Mouse (Mus musculus) myocyte (in vitro differentiated cells): ENCODE measurements at regions not wholly inside any gene's neighbourhood (a gene's known extent, or its start where the extent isn't known, plus 50 kb on each side); places are given as distances from the start of the nearest gene placed in this dataset.

Experiments
- H3K27me3 ChIP-seq: one replicate; pipeline ENCODE4 v1.6.1; 2011; ENCODE audit not compliant: control insufficient read depth, insufficient read depth, insufficient read length
- H3K36me3 ChIP-seq: one replicate; pipeline ENCODE4 v1.6.1; 2011; ENCODE audit not compliant: control insufficient read depth, insufficient read depth
- H3K4me2 ChIP-seq: one replicate; pipeline ENCODE4 v1.6.1; 2011; ENCODE audit warnings: low read depth, control low read depth
- H3K4me3 ChIP-seq: one replicate; pipeline ENCODE4 v1.5.1; 2011; ENCODE audit warnings: mild to moderate bottlenecking, control low read depth, moderate library complexity
- H3K79me2 ChIP-seq: one replicate; pipeline ENCODE4 v1.6.1; 2011; ENCODE audit not compliant: control insufficient read depth, insufficient read depth
- H3ac ChIP-seq: one replicate; pipeline ENCODE4 v1.6.1; 2011; ENCODE audit not compliant: control insufficient read depth, insufficient read length
- CEBPB ChIP-seq: IDR thresholded peaks from 2 replicates; pipeline ENCODE4 v1.6.1; 2011; ENCODE audit warnings: mild to moderate bottlenecking, moderate library complexity; ENCODE audit not compliant: poor library complexity, insufficient read depth, severe bottlenecking
- E2F4 ChIP-seq: IDR thresholded peaks from one replicate; pipeline ENCODE4 v1.6.1; 2011; ENCODE audit warnings: mild to moderate bottlenecking, control low read depth, moderate library complexity; ENCODE audit not compliant: insufficient read depth
- MAX ChIP-seq: IDR thresholded peaks from one replicate; pipeline ENCODE4 v1.6.1; 2011; ENCODE audit warnings: low read depth, mild to moderate bottlenecking, control low read depth
- MYOD1 ChIP-seq, 3 experiments: IDR thresholded peaks; one replicate each; pipeline ENCODE4 v1.6.1; 2011; ENCODE audit warnings: control low read depth in 2 of 3, low read depth in 2 of 3, mild to moderate bottlenecking in 2 of 3, moderate library complexity in 1 of 3; ENCODE audit not compliant: insufficient read length in 2 of 3, control insufficient read depth in 1 of 3
- MYOG ChIP-seq, 3 experiments: IDR thresholded peaks; one replicate each; pipeline ENCODE4 v1.6.1; 2011; ENCODE audit warnings: control low read depth in 2 of 3, low read depth in 2 of 3, mild to moderate bottlenecking in 2 of 3; ENCODE audit not compliant: insufficient read length in 2 of 3, control insufficient read depth in 1 of 3, insufficient read depth in 1 of 3
- POLR2A ChIP-seq: IDR thresholded peaks from one replicate; pipeline ENCODE4 v1.6.1; 2011; ENCODE audit warnings: low read depth, mild to moderate bottlenecking, control low read depth, moderate library complexity; ENCODE audit not compliant: insufficient read length
- POLR2AphosphoS2 ChIP-seq: IDR thresholded peaks from one replicate; pipeline ENCODE4 v1.6.1; 2011; ENCODE audit warnings: low read depth, control low read depth; ENCODE audit not compliant: insufficient read length
- REST ChIP-seq: IDR thresholded peaks from one replicate; pipeline ENCODE4 v1.6.1; 2011; ENCODE audit warnings: mild to moderate bottlenecking, control low read depth, moderate library complexity; ENCODE audit not compliant: insufficient read depth, insufficient read length
- SRF ChIP-seq: IDR thresholded peaks from one replicate; pipeline ENCODE4 v1.6.1; 2011; ENCODE audit warnings: low read depth; ENCODE audit not compliant: control insufficient read depth, insufficient read length
- TCF12 ChIP-seq: IDR thresholded peaks from one replicate; pipeline ENCODE4 v1.6.1; 2011; ENCODE audit warnings: mild to moderate bottlenecking, control low read depth; ENCODE audit not compliant: poor library complexity, insufficient read depth, severe bottlenecking
- TCF3 ChIP-seq: IDR thresholded peaks from one replicate; pipeline ENCODE4 v1.6.1; 2011; ENCODE audit warnings: low read depth, control low read depth; ENCODE audit not compliant: insufficient read length
- USF1 ChIP-seq: IDR thresholded peaks from one replicate; pipeline ENCODE4 v1.6.1; 2011; ENCODE audit warnings: low read depth, mild to moderate bottlenecking, control low read depth, moderate library complexity

GRCm38 (mm10) chr4:33582986-33583720 lies 273.0 kb downstream of the Rngtt start:
- no peak overlapping the region for H3ac ChIP-seq
- no peak overlapping the region for H3K4me2 ChIP-seq
- H3K4me3 ChIP-seq = no peak overlapping the region
- no peaks in the 10 kb centered on the region for H3K27me3 ChIP-seq
- H3K79me2 ChIP-seq = no peaks in the 10 kb centered on the region
- no peaks in the 10 kb centered on the region for H3K36me3 ChIP-seq
- no peak for TF ChIP-seq USF1
- no peak for TF ChIP-seq MYOD1 (IDR thresholded peaks at IDR 0.05; ENCODE audit: control insufficient read depth in 1 of 3, insufficient read length in 2 of 3, low read depth in 2 of 3)
- no peak for TF ChIP-seq REST

- Histone ChIP-seq H3K27me3 (no peaks in the 10 kb centered on the region), H3ac (no peak overlapping the region), H3K36me3 (no peaks in the 10 kb centered on the region), H3K4me2 (no peak overlapping the region), H3K79me2 (no peaks in the 10 kb centered on the region), H3K4me3 (no peak overlapping the region)
- TF ChIP-seq MYOG (IDR thresholded peaks at IDR 0.05; ENCODE audit: control insufficient read depth in 1 of 3, insufficient read depth in 1 of 3, insufficient read length in 2 of 3, low read depth in 2 of 3) = no peak
Measured at GRCm38 (mm10) chr4:33583979-33584907, 274.1 kb downstream of the Rngtt start.

GRCm38 (mm10) chr4:33585821-33586220 lies 275.7 kb downstream of the Rngtt start:
- Histone ChIP-seq H3K79me2 (no peaks in the 10 kb centered on the region), H3K27me3 (no peaks in the 10 kb centered on the region), H3K4me2 (no peak overlapping the region), H3K36me3 (no peaks in the 10 kb centered on the region), H3K4me3 (no peak overlapping the region), H3ac (no peak overlapping the region)
- no peak for TF ChIP-seq POLR2A
- TF ChIP-seq MAX = no peak
- no peak for TF ChIP-seq CEBPB
- TF ChIP-seq MYOG (IDR thresholded peaks at IDR 0.05; ENCODE audit: control insufficient read depth in 1 of 3, insufficient read depth in 1 of 3, insufficient read length in 2 of 3, low read depth in 2 of 3) = no peak
- no peak for TF ChIP-seq MYOD1 (IDR thresholded peaks at IDR 0.05; ENCODE audit: control insufficient read depth in 1 of 3, insufficient read length in 2 of 3, low read depth in 2 of 3)
- no peak for TF ChIP-seq TCF12
- TF ChIP-seq REST = no peak
- no peak for TF ChIP-seq SRF
- TF ChIP-seq E2F4 = no peak
- no peak for TF ChIP-seq USF1
- no peak for TF ChIP-seq POLR2AphosphoS2

- Histone ChIP-seq H3K4me3 (no peak overlapping the region), H3K79me2 (no peaks in the 10 kb centered on the region), H3K4me2 (no peak overlapping the region), H3ac (no peak overlapping the region), H3K27me3 (no peaks in the 10 kb centered on the region), H3K36me3 (no peaks in the 10 kb centered on the region)
- TF ChIP-seq CEBPB (no peak), MYOG (IDR thresholded peaks at IDR 0.05; ENCODE audit: control insufficient read depth in 1 of 3, insufficient read depth in 1 of 3, insufficient read length in 2 of 3, low read depth in 2 of 3) (no peak), SRF (no peak), TCF12 (no peak), MAX (no peak), POLR2AphosphoS2 (no peak), E2F4 (no peak), MYOD1 (IDR thresholded peaks at IDR 0.05; ENCODE audit: control insufficient read depth in 1 of 3, insufficient read length in 2 of 3, low read depth in 2 of 3) (no peak), POLR2A (no peak), TCF3 (no peak), REST (no peak), USF1 (no peak)
Measured at GRCm38 (mm10) chr4:33586290-33586614, 276.1 kb downstream of the Rngtt start.
